Mouse (Mus musculus) forebrain, postnatal 0 days (tissue): ENCODE results near the gene Mcf2l. TPM values are rescaled to one million over a fixed set of nuclear protein-coding genes. Genes with fewer than 3 reads are reported as not detected.

Experiments
- ATAC-seq: fragments of 200-750 bp; cut with Nextera tagmentation; 2 replicates; pipeline ENCODE4 v1.8.0; 2017; ENCODE audit warnings: mild to moderate bottlenecking, moderate library complexity
- DNase-seq: peaks from one replicate; pipeline ENCODE4 v3.0.0-alpha.2; 2015
- H3K27ac ChIP-seq: fragments of 300-500 bp; sonication (generic); 2 replicates; pipeline ENCODE4 v1.5.1; 2014; ENCODE audit warnings: low read depth, mild to moderate bottlenecking, antibody characterized with exemption, low read length, moderate library complexity, mixed read lengths
- H3K27me3 ChIP-seq: fragments of 300-500 bp; sonication (generic); 2 replicates; pipeline ENCODE4 v1.6.1; 2014; ENCODE audit warnings: mild to moderate bottlenecking, low read length, mixed read lengths; ENCODE audit not compliant: insufficient read depth
- H3K36me3 ChIP-seq: fragments of 300-500 bp; sonication (generic); 2 replicates; pipeline ENCODE4 v1.6.1; 2014; ENCODE audit warnings: mild to moderate bottlenecking, moderate library complexity; ENCODE audit not compliant: insufficient read depth
- H3K4me1 ChIP-seq: fragments of 300-500 bp; sonication (generic); 2 replicates; pipeline ENCODE4 v1.6.1; 2014; ENCODE audit warnings: antibody characterized with exemption; ENCODE audit not compliant: insufficient read depth
- H3K4me2 ChIP-seq: fragments of 300-500 bp; sonication (generic); 2 replicates; pipeline ENCODE4 v1.6.1; 2014; ENCODE audit warnings: low read depth, mild to moderate bottlenecking, moderate library complexity
- H3K4me3 ChIP-seq: fragments of 300-500 bp; sonication (generic); 2 replicates; pipeline ENCODE4 v1.5.1; 2014; ENCODE audit warnings: low read depth, low read length, mixed read lengths
- H3K9ac ChIP-seq: fragments of 300-500 bp; sonication (generic); 2 replicates; pipeline ENCODE4 v1.6.1; 2014; ENCODE audit warnings: mild to moderate bottlenecking
- H3K9me3 ChIP-seq: fragments of 300-500 bp; sonication (generic); 2 replicates; pipeline ENCODE4 v1.6.1; 2016; ENCODE audit warnings: low read length
- CTCF ChIP-seq: sonication (generic); IDR thresholded peaks from 2 replicates; pipeline ENCODE4 v1.5.1; 2016; ENCODE audit warnings: antibody characterized with exemption, control low read depth, low read depth
- WGBS: fragments of 180-500 bp; shearing (Covaris S2); extraction: QIAGEN DNeasy Blood & Tissue Kit; methylation state at CpG from one replicate; pipeline ENCODE4 v1.1.7; 2014; 5-methylcytosine and 5-hydroxymethylcytosine counted together
- polyA plus RNA-seq: library from polyadenylated mRNA; unstranded; fragments of >200 nt; fragmentation: Nextera tagmentation; extraction: Ambion mirVana; gene quantifications from 2 replicates; pipeline ENCODE4 v1.2.1, GENCODE M21; 2015
- total RNA-seq: library from RNA; depleted of rRNA; stranded (reverse); fragments of >200 nt; gene quantifications from 2 replicates; pipeline ENCODE4 v1.2.3, GENCODE M21; 2014

Gene Mcf2l
- total and polyA plus RNA-seq, 2 experiments from 2014 or later: 118 to 371 TPM

DNA sequence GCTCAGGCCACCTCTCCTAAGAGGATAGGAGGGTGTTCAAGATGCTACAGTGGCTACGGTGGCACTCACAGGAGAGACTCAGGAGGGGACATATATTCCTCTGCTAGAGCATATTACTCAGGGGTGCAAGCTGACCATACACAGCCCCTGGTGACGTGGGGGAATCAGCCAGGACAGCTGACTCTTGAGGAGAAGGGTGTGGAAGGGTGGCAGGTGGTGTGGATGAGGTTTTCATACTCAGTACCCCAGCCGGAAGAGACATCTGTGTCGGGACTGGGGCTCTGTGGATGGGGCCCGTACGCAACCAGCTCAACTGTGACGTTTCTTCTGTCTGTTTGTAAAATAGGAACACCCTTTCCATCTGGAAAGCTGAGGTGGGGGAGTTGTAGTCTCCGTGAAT is 58.9 kb downstream of the Mcf2l start:
- H3K4me3 ChIP-seq: no peak overlapping the region

DNA sequence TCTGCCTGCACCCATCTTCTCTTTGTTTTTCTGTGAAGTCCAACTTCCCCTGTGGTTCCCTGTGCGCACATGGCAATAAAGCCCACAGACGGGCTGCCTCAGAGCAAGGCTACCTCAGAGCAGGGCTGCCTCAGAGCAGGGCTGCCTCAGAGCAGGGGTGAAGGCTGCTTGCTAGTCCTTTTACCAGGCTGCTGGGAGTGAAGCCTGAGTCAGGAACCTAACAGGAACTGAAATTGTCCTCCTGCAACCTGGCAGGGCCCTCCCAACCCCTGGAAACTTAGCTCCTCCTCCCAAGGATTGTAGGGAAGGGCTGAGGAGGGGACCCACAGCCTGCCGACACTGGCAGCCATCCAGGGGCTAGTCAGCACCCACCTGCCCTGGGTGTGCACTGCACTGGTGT is 60.2 kb downstream of the Mcf2l start:
- Histone ChIP-seq H3K36me3 (no peaks in the 10 kb centered on the region), H3K27ac (no peak overlapping the region), H3K9me3 (no peaks in the 10 kb centered on the region), H3K9ac (no peak overlapping the region), H3K4me3 (no peak overlapping the region), H3K4me2 (no peak overlapping the region), H3K27me3 (no peaks in the 10 kb centered on the region), H3K4me1 (no peaks in the 10 kb centered on the region)
- TF ChIP-seq CTCF: no peak
- 56% methylated on average over 3 of the region's 3 CpGs for WGBS
- DNase-seq (no peak), ATAC-seq (no peak)

More for the DNA sequence above, 58.9 kb downstream of the Mcf2l start:
- TF ChIP-seq CTCF: no peak
- Histone ChIP-seq H3K4me2 (no peak overlapping the region), H3K36me3 (no peaks in the 10 kb centered on the region), H3K4me1 (no peaks in the 10 kb centered on the region), H3K27ac (no peak overlapping the region), H3K9me3 (no peaks in the 10 kb centered on the region), H3K27me3 (no peaks in the 10 kb centered on the region), H3K9ac (no peak overlapping the region)
- ATAC-seq (no peak), DNase-seq (no peak)
- 86% methylated on average over 8 of the region's 8 CpGs for WGBS

DNA sequence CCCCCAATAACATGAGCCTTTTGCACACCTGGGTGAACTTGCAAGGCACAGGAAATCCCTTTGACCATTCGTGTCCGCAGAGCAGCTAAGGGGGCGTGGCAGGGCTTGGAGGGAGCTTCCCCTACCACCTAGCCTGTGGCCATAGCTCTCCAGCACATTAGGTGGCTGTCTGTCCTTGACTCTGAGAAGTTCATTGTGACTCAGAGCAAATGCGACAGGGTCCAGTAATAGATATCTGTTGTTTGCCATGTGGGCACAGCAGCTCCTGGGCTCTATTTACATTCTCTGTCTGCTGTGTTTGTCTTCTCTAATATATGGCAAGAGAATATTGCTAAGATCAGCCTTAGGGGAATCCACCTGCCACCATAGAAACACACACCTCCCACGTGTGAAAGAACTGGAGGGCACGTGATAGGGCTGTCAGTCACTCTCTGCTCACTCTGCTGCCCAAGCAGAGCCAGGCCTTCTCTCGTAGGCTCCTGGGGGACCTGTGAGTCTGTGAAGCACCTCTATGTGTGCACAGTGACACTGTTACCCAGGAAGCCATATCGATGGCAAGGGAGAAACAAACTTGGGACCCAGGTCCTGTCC is 60.9 kb downstream of the Mcf2l start:
- TF ChIP-seq CTCF: no peak

DNA sequence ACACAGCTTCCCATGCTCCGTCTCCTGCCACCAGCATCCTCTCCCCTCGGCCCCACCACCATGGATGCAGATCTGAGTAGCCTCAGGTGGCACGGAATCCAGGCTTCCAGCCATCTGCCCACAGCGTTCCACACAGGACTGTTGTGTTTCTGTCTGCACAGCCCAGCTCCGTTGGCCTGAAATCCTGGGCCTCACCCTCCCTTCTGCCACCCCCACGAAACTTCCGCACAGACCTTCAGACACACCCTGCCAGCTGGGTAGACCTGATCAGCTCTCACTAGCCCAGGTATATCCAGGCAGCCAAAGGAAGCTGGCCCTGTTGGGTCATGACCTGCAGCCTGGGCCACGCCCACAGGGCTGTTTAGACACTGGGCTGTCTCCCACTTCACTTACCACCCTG is 66.9 kb downstream of the Mcf2l start:
- no peak for TF ChIP-seq CTCF
- WGBS: 81% methylated on average over 8 of the region's 8 CpGs

More for the DNA sequence above, 60.9 kb downstream of the Mcf2l start:
- ATAC-seq (no peak), DNase-seq (no peak)
- Histone ChIP-seq H3K9me3 (no peaks in the 10 kb centered on the region), H3K4me2 (no peak overlapping the region), H3K9ac (no peak overlapping the region), H3K27ac (no peak overlapping the region), H3K4me3 (no peak overlapping the region), H3K36me3 (no peaks in the 10 kb centered on the region), H3K27me3 (no peaks in the 10 kb centered on the region), H3K4me1 (no peaks in the 10 kb centered on the region)
- 78% methylated on average over 8 of the region's 8 CpGs for WGBS

DNA sequence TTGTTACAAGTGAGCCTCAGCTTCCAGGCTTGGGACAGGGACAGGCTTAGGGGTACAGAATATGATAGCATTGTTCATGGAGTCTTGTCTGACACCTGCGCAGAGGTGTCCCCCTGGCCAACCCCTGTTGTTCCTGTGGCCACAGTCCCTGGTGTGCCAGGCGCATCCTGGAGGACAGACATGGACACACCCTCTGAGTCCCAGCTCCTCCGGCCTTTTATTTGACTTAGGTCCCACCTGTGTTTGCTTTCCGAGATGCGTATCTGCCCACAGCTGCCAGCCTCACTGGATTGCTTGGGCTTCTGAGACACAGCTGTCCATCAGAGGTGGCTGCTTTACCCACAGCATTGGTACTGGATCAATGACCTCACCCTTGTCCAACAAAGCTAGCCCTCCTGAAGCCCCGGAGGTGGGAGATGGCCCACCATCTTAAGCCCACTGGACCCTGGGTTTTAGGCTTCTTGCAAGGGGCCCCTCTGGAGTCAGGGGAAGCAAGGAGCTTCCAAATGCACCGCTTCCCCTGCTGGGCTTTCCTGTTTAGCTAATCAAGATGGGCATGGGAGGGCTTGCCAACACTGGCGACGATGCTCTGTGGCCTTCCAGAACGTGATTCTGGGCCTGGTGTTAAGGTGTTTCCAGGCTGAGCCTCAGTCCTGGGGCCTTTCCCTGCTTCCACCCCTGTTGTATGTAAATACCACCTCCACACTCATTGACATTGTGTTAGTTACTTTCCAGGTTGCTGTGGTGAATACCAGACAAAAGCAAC is 67.7 kb downstream of the Mcf2l start:
- H3K36me3 ChIP-seq: peaks cover 4% of the 10 kb centered on the region
- no peak overlapping the region for H3K9ac ChIP-seq
- WGBS: 72% methylated on average over 10 of the region's 10 CpGs
- TF ChIP-seq CTCF: no peak
- H3K4me2 ChIP-seq: no peak overlapping the region
- no peak overlapping the region for H3K27ac ChIP-seq
- DNase-seq (no peak), ATAC-seq (no peak)
- no peak overlapping the region for H3K4me3 ChIP-seq
- no peaks in the 10 kb centered on the region for H3K27me3 ChIP-seq
- H3K4me1 ChIP-seq: no peaks in the 10 kb centered on the region
- H3K9me3 ChIP-seq: no peaks in the 10 kb centered on the region

More for the DNA sequence above, 66.9 kb downstream of the Mcf2l start:
- Histone ChIP-seq H3K9me3 (no peaks in the 10 kb centered on the region), H3K4me1 (no peaks in the 10 kb centered on the region), H3K9ac (no peak overlapping the region), H3K36me3 (peaks cover 4% of the 10 kb centered on the region), H3K4me2 (no peak overlapping the region), H3K27me3 (no peaks in the 10 kb centered on the region), H3K27ac (no peak overlapping the region), H3K4me3 (no peak overlapping the region)
- DNase-seq (no peak), ATAC-seq (no peak)

DNA sequence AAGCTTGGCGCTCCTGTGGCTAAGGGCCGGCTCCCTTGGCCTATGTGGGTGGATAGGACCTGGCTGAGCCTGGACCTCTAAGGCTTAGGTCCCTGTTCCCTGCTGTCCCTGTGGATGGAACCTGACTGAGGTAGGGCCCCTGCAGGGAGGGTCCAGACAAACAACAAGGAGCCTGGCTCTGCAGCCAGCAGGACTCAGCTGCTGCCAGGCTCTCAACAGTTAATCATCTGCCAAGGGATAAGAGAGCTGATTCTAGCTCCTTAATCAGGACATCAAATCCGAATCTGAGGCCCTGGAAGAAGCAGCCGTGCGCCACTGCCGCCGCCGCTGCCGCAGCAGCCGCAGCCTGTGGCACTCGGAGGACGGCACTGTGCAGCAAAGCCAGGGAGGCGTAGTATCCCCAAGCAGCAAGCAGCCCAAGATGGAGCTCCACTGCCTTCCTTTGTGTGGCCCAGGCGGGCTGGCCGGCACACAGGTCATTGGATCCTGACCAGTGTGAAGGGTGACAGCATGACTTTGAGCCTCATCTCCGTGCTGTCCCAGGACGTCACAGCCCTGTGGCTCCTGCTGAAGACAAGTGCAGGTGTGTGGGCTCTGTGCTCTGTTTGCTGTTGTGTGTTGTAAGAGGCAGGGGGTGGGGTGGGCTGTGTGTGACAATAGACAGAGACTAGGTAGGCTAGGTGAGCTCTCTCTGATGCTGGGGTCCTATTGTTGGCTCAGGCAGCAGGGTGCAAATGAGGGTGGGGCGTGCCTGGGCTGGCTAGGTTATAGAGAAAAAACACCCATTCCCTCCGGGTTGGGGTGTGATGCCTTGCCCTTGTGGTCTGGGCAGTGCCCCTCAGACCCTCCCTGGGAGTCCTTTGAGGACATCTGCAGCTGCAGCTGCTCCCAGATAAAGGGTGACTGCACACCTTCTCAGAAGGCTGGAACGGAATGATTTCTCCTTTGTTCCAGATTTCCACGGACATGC is 74.3 kb downstream of the Mcf2l start:
- Histone ChIP-seq H3K4me2 (peak overlapping the region; percentile 87), H3K27ac (peak overlapping the region; percentile 98), H3K27me3 (no peaks in the 10 kb centered on the region), H3K36me3 (peaks cover 12% of the 10 kb centered on the region; the same call in 1 of the 2 replicates), H3K4me1 (peaks cover 22% of the 10 kb centered on the region), H3K9ac (peak overlapping the region; percentile 92), H3K9me3 (no peaks in the 10 kb centered on the region), H3K4me3 (peak overlapping the region; percentile 61)
- WGBS: 4% methylated on average over 21 of the region's 21 CpGs
- DNase-seq (peak; percentile 83), ATAC-seq (peak; percentile 87)
- no peak for TF ChIP-seq CTCF
